Mouse (Mus musculus) left cerebral cortex, postnatal 36 days (tissue): ENCODE data around the gene Cfap52. TPM values are rescaled to one million over a fixed set of nuclear protein-coding genes. Genes with fewer than 3 reads are reported as not detected.

Experiments used
- total RNA-seq, 2 experiments: library from RNA; stranded (reverse); gene quantifications; 2 replicates each; pipeline ENCODE4 v1.2.3; 2021

Cfap52 gene
- total RNA-seq, 2 experiments from 2014 or later: 6.5 to 12.8 TPM

Other genes starting within 250 kb of the Cfap52 start
- 1 to 10 TPM in 1 of 2 experiments, under 1 TPM in 1; 0.97 to 1.5 TPM for gene Glp2r, start 194.5 kb downstream of the Cfap52 start, total RNA-seq
- gene Gsg1l2, start 191.0 kb downstream of the Cfap52 start, total RNA-seq: not detected
- under 1 TPM in 1 of 2 experiments, not detected in 1; 0.36 TPM for gene Dhrs7c, start 167.5 kb downstream of the Cfap52 start, total RNA-seq
- gene Usp43, start 43.5 kb downstream of the Cfap52 start, total RNA-seq: 1 to 10 TPM; 3.6 to 6.0 TPM
- gene Stx8, start 542 bp upstream of the Cfap52 start, total RNA-seq: 10 to 100 TPM; 36.7 to 42.5 TPM